Mouse (Mus musculus): ENCODE results near the gene S100a6.

- TF ChIP-seq CTCF (IDR thresholded peaks at IDR 0.05; ENCODE audit: low read depth) = peak; percentile 73
- TF ChIP-seq EP300 (optimal IDR thresholded peaks at IDR 0.05) = no peak
These were observed 51.5 kb downstream of the S100a6 start for GRCm38 (mm10) chr3:90664219-90664618.

Measured in stomach, postnatal 0 days (tissue).